Mouse (Mus musculus) urinary bladder, adult 18-20 months (tissue): ENCODE data around the gene Rab1b.

Source experiments
- DNase-seq, 2 experiments: peaks; one replicate each; pipeline ENCODE4 v3.0.0; 2022; ENCODE audit warnings: low spot score in 2 of 2, mixed read lengths in 2 of 2

Rab1b gene

GRCm38 (mm10) chr19:5071545-5072369, 35.1 kb downstream of the Rab1b start:
- peak; percentile 81 to 88 for DNase-seq

- DNase-seq: no peak
These were observed 35.8 kb downstream of the Rab1b start for GRCm38 (mm10) chr19:5071077-5071476.

DNA sequence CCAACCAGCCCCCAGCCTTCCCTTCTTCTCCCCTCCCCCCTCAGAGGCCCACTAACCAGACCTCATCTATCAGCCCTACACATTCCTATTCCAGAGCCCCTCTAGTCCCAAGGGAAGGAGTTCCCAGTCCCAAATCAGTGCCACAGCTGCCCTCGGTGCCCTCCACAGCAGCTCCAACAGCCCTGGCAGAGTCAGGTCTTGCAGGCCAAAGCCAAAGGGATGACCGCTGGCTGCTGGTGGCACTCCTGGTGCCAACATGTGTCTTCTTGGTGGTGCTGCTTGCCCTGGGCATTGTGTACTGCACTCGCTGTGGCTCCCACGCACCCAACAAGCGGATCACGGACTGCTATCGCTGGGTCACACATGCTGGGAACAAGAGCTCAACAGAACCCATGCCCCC, 36.9 kb downstream of the Rab1b start:
- no peak for DNase-seq

GRCm38 (mm10) chr19:5069486-5069885, 37.4 kb downstream of the Rab1b start:
- no peak for DNase-seq

DNA sequence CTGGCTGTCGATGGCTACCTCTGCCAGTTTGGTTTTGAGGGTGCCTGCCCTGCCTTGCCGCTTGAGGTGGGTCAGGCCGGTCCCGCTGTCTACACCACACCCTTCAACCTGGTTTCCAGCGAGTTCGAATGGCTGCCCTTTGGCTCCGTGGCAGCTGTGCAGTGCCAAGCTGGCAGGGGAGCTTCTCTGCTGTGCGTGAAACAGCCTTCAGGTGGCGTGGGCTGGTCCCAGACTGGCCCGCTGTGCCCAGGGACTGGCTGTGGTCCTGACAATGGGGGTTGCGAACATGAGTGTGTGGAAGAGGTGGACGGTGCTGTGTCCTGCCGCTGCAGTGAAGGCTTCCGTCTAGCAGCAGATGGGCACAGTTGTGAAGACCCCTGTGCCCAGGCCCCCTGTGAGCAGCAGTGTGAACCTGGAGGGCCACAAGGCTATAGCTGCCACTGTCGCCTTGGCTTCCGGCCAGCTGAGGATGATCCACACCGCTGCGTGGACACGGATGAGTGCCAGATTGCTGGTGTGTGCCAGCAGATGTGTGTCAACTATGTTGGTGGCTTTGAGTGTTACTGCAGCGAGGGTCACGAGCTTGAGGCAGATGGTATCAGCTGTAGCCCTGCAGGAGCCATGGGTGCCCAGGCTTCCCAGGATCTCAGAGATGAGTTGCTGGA, 38.2 kb downstream of the Rab1b start:
- no peak for DNase-seq

- peak in 1 of 2 experiments; percentile 55 for DNase-seq
These were observed 38.9 kb downstream of the Rab1b start, which contains the start of gene Cd248 for GRCm38 (mm10) chr19:5067867-5068569. Gene Cd248, plus strand, starts transcription at chr19:5068078.

DNA sequence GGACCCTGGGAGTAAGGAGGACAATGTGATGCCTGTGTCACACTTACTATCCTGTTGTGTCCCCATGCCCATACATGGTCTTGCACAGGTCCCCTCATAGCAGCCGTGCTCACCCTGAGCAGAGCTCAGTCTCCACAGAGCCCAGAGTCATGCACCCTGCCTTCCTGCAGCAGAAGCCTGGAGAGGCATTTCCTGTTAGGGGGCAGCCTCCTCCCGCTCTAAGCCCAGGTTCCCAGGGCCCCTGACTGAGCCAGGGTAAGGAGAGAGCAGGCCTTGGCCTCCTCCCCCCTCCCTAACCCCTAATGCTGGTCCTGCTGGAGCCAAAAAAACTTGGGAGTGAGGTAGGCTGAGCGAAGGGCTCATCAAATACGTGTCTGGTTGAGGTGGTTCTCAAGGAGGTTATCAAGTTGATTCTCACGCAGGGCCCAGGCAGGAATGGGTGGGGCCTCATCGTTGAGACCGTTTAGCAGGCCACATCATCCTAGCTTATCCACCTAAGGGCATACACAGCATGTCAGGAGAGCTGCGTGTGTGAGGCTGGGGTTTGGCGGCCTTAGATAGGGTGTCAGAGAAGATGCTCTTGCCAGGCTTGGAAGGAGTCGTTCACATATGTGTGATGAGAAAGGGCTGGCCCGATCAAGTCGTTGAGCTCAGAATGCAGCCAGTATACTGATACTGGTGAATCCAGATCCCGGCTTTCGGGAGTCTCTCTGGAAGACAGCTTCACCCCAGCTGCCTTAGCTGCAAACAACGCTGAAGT, 39.7 kb downstream of the Rab1b start:
- no peak for DNase-seq

DNA sequence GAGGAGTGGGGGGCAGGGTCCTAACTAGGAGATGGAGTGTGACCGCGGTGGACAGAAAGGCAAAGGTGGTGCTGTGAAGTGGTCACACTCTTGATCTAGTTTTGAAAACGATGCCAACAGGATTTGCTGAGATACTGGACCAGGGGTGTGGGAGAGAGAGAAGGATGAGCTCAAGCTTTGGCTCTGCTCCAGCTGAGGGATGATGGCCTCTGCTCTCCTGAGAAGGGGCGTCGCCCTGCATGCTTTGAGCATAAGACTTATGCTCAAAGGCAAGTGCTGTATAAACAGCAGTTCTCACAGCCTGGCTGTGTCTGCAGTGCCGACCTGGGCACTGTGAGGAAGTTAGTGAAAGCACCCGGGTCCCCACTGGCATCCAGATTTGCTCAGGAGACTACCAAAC, 41.8 kb downstream of the Rab1b start:
- DNase-seq: peak in 1 of 2 experiments; percentile 64

DNA sequence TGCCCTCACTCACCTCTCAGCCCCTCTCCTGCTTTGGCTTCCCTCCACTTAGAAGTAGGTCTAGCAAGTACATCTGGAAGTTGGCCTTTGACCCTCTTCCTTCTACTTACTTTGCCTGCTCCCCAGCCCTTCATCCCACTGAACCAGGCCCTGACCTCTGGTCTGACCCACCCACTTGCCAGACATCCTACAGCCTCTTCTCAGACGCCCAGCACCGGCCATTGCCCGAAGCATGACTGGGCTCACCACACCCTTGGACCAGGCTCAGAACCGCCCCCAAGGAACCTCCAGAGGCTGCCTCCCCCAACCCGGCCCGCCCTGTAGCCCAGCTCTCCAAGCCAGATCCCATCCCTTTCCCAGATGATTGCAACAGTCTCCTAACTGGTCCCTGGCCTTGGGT, 44.4 kb downstream of the Rab1b start:
- peak in 1 of 2 experiments; percentile 71 for DNase-seq

DNA sequence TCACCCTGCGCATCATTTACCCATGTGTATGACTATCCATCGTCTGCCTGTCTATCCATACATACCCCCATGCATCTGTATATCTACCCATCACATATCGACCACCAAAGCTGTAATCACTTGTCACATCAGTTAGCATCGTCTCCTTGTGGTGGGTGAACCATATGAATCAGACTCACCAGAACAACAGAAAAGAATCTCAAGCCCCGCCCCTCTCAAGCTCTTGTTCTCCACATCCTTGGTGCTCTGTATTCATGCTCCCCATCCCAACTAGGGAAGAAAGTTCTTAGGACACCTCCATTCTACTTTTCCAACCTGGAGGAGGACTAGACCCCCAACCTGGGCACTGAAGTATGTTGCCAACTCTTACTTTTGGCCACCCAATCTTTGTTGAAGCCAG, 44.8 kb downstream of the Rab1b start:
- DNase-seq: no peak

DNA sequence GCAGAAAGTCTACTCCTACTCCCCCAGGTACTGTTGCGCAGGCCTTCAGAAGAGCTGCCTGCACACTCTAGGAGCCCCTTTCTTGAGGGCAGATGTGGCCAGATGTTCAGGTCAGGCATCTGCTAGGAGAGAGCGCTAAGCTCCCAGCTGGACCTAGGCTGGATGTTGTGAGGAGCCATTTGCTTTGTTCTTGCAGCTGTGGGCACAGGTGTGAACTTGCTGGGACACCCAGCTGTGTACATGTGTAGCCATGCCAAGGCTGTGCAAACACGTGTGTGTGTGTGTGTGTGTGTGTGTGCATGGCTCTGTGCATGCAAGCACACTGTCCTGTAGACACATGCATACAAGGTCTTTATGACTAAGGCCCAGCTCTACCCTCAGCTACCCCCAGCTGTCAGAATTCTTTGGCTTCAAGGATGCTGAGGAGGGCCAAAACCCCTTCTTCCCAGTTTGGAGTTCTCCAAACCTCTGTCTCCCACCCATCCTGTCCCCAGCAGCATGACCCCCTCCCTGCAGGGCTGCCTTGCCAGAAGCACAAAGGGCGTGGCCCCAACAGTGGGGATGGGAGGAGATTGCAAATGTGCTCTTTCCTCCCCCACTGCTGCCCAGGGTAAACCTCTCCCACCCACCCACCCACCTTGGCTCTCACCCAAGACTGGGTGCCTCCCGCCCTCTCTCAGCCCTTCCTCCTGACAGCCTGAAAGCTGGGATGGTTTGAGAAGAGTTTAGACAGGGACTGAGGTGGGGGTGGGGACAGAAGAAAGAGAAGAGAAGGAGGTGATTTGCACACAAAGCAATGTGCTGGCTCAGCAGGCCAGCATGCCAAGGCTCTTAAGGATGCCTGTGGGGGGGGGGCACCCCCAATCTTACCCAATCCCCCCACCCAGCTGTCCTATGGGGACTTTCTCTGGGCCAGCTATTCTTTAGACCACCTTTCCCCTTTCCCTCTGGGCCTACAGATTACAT, 46.2 kb downstream of the Rab1b start:
- DNase-seq: no peak

- DNase-seq: no peak
These were observed 47.8 kb downstream of the Rab1b start for GRCm38 (mm10) chr19:5058801-5059771.

DNA sequence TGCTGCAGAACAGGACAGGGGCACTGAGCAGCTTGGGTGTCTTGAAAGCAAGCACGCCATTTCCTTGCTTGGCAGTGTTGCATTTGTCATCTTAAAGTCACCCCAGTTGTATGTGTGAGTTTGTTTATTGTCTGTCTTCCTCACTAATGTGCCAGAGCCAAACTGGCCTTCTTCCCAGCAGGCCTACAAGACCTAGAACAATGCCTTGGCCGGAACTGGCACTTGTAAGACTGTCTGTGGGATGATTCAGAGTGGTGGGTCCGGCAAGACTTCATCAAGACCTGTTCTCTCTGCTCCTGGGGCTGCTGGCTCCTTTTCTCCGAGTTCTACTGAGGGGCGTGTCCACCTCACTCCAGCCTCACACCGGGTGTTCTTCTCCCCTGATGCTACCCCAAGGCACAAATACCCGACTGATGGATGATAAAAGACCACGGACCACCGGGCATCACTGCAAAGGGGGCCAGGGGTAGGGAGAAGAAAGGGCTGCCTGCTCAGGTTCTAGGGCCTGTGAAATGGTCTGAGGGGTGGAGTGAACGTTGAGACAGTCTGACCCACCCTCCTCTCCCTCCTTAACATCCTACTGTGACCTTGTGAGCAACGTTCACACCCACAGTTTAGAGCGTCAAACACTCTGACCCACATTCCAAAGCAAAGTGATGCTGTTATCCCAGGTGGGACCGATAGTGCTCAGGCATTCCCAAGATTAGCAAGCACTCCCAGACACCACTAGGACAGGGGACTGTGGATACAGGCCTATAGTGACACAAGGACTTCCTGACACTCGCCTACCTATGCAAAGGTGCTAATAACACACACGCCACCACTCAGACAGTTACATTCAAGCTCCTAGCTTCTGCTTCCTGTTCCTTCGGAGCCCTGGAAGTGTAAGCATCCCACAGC, 48.7 kb downstream of the Rab1b start:
- no peak for DNase-seq

DNA sequence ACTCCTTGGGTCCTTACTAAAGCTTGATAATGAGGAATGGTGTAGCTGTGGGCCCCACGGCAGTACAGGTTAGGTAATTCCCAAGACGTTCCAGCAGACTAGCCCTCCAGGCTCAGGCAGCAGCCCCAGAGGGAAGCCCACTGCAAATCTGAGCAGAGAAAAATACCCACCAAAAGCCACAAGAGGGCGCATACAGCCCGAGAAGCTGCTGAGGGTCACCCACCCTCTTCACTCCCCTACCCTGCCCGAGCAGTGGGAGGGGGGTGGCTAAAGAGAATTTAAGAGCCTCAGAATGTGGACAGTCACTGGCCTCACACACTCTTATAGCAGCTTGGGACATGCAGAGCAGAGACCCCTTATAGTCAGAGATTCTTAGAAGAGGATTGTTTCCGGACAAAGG, 50.6 kb downstream of the Rab1b start:
- no peak for DNase-seq

DNA sequence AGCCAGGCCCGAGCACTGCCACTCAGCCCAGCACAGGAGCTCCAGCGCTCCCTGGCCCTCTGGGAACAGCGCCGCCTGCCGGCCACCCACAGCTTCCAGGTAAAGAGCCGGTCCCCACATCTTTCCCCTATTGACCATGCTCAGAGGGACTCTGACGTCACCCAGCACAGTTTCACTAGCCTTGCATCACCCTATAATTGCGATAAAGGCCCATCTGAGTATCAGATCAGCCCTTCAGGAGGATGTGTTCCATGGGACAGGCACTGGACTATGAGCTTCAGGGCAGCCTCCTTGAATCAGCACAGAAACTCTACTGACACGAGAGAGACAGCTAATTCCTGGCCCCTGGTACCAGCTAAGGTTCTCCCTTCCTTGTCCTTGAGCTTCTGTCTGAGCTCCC, 53.0 kb downstream of the Rab1b start:
- no peak for DNase-seq

DNA sequence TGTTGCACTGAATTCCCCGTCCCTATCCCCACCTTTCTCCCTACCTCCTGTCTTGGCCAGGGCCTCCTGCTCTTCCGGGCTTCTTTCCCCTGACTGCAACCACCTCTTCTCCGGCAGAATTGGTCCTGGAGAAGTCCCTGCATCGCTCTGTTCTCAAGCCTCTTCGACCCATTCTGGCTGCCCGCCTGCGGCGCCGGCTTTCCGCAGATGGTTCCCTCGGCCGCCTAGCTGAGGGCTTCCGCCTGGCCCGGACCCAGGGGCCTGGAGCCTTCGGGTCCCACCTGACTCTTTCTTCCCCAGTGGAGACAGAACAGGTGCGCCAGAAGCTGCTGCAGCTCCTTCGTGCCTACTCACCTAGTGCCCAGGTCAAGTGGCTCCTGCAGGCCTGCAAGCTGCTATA, 54.0 kb downstream of the Rab1b start:
- DNase-seq: no peak

DNA sequence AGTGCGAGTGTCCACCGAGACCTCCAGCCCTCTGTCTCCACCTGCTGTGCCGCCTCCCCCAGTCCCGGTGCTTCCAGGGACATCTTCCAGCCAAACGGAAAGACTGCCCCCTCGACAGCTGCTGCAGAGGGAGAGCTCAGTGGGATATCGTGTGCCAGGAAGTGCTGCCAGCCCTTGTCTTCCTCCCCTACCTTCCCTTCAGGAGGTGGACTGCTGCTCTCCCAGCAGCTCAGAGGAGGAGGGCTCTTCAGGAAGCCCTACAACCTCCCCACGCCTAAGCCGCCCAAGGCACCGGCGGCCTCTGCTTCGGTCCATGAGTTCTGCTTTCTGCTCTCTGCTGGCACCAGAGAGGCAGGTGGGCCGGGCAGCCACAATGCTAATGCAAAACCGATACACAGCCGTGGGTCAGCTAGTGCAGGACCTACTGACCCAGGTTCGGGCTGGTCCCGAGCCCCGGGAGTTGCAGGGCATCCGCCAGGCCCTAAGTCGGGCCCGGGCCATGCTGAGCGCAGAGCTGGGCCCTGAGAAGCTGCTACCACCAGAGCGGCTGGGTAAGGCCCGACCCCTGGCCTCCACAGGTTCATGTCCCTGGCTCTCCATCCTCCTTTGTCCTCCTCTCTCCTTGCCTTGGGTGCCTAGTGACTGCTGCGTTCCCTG, 54.6 kb downstream of the Rab1b start:
- no peak for DNase-seq

GRCm38 (mm10) chr19:5051515-5051914, 55.4 kb downstream of the Rab1b start:
- no peak for DNase-seq
